Mouse (Mus musculus): Measurements from ENCODE around the gene Mdm2.

DNA sequence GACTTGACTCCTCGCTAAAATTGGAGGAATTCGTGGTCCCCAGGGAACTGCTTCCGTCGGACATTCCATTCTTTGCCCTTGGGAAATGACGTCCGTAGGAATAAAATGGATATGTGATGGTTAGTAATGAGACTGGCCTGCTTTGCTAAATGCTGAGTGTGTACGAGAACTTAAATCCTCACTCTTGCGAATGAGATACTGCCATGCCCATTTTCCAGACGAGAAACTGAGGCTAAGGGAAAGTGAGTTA is 68.4 kb downstream of the Mdm2 start:
- no peak for TF ChIP-seq CTCF (IDR thresholded peaks at IDR 0.05; ENCODE audit: insufficient read depth, low read depth, low read length)
- no peak for TF ChIP-seq POLR2A (IDR thresholded peaks at IDR 0.05; ENCODE audit: insufficient read depth, low read depth, low read length)

All from olfactory bulb, adult 2 months (tissue).